Mouse (Mus musculus) liver, postnatal 0 days (tissue): Measurements from ENCODE around the gene Rel. TPM values are rescaled to one million over a fixed set of nuclear protein-coding genes. Genes with fewer than 3 reads are reported as not detected.
A peak's percentile ranks its signal among the peaks of the same experiment; 100 is the strongest.

ENCODE experiments used
- ATAC-seq: fragments of 200-750 bp; cut with Nextera tagmentation; 2 replicates; pipeline ENCODE4 v1.8.0; 2017; ENCODE audit warnings: mild to moderate bottlenecking, moderate library complexity
- DNase-seq: peaks from one replicate; pipeline ENCODE4 v3.0.0-alpha.2; 2016
- H3K27ac ChIP-seq: fragments of 300-500 bp; sonication (generic); 2 replicates; pipeline ENCODE4 v1.5.1; 2014; ENCODE audit warnings: antibody characterized with exemption, moderate library complexity, mild to moderate bottlenecking, low read depth
- H3K27me3 ChIP-seq: fragments of 300-500 bp; sonication (generic); 2 replicates; pipeline ENCODE4 v1.6.1; 2014; ENCODE audit warnings: low read length, control low read depth, mixed read lengths; ENCODE audit not compliant: insufficient read depth
- H3K36me3 ChIP-seq: fragments of 300-500 bp; sonication (generic); replicated peaks from 2 replicates; pipeline ENCODE4 v1.6.1; 2014; ENCODE audit warnings: mild to moderate bottlenecking, control low read depth, low read length, moderate library complexity, mixed read lengths; ENCODE audit not compliant: insufficient read depth
- H3K4me1 ChIP-seq: fragments of 300-500 bp; sonication (generic); 2 replicates; pipeline ENCODE4 v1.6.1; 2014; ENCODE audit warnings: antibody characterized with exemption, mild to moderate bottlenecking, control low read depth; ENCODE audit not compliant: insufficient read depth
- H3K4me2 ChIP-seq: fragments of 300-500 bp; sonication (generic); 2 replicates; pipeline ENCODE4 v1.6.1; 2014; ENCODE audit warnings: low read depth, mild to moderate bottlenecking, low read length, moderate library complexity, mixed read lengths
- H3K4me3 ChIP-seq: fragments of 300-500 bp; sonication (generic); 2 replicates; pipeline ENCODE4 v1.5.1; 2014; ENCODE audit warnings: low read depth, low read length
- H3K9ac ChIP-seq: fragments of 300-500 bp; sonication (generic); replicated peaks from 2 replicates; pipeline ENCODE4 v1.6.1; 2014; ENCODE audit warnings: mild to moderate bottlenecking, moderate library complexity
- H3K9me3 ChIP-seq: fragments of 300-500 bp; sonication (generic); 2 replicates; pipeline ENCODE4 v1.6.1; 2016; ENCODE audit warnings: mild to moderate bottlenecking, control low read depth, low read length, mixed read lengths
- CTCF ChIP-seq: sonication (generic); IDR thresholded peaks from 2 replicates; pipeline ENCODE4 v1.5.1; 2016; ENCODE audit warnings: antibody characterized with exemption, low read depth
- EP300 ChIP-seq: IDR thresholded peaks from 2 replicates; pipeline ENCODE4 v1.6.1; 2016; ENCODE audit warnings: antibody characterized with exemption, low read depth, mild to moderate bottlenecking
- WGBS: fragments of 180-500 bp; shearing (Covaris S2); extraction: QIAGEN DNeasy Blood & Tissue Kit; methylation state at CpG from one replicate; pipeline ENCODE4 v1.1.7; 2014; ENCODE audit not compliant: insufficient replicate concordance; 5-methylcytosine and 5-hydroxymethylcytosine counted together
- polyA plus RNA-seq: library from polyadenylated mRNA; unstranded; fragments of >200 nt; fragmentation: Nextera tagmentation; extraction: Ambion mirVana; gene quantifications from 2 replicates; pipeline ENCODE4 v1.2.1, GENCODE M21; 2015

Gene Rel
- polyA plus RNA-seq, 1 experiment from 2014 or later, result 0.89 TPM

DNA sequence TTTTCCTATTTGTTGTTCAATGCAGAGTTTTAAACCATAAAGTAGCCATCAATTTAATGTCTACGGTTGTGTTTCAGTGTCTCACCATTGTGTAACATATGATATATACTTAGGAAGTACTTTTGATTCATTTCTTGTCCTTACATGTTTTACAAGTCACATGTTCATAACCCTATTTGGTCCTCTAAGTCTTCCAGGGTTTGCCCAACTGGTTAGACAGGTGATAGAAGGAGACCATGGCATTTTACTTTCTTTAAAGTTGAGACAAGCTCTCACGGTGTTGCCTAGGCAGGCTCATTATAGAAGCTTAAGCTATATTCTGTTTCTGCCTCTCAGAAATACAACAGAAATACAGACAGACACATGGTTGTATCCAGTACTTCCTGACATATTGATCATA is 44.9 kb downstream of the Rel start:
- no peak overlapping the region for H3K27ac ChIP-seq
- H3K4me1 ChIP-seq, result no peaks in the 10 kb centered on the region
- ATAC-seq, result no peak
- H3K36me3 ChIP-seq, result peaks cover 29% of the 10 kb centered on the region
- TF ChIP-seq EP300 (no peak), CTCF (no peak)
- H3K4me2 ChIP-seq, result no peak overlapping the region
- no peak for DNase-seq
- no peak overlapping the region for H3K9ac ChIP-seq
- no peaks in the 10 kb centered on the region for H3K27me3 ChIP-seq
- WGBS, result 93% methylated on average over 2 of the region's 2 CpGs
- H3K4me3 ChIP-seq, result no peak overlapping the region
- H3K9me3 ChIP-seq, result no peaks in the 10 kb centered on the region

DNA sequence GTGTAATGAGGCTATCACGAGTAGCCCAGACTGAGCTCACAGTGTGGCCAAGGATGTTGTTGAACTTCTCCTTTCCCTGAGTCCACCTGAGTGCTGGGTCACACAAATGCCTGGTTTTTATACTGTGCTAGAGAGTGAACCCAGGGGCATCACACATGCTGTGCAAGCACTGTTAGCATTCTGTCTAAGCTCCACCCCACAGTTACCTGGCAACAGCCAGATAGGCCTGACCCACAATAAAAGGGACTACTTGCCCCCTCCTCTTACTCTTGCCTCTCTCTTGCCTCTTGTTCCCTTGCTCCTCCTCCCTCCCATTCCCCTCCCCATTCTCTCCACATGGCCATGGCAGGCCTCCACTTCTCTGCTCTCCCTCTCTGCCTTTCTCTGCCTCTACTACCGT is 48.4 kb downstream of the Rel start:
- Histone ChIP-seq H3K4me2 (no peak overlapping the region), H3K4me1 (no peaks in the 10 kb centered on the region), H3K9me3 (no peaks in the 10 kb centered on the region), H3K27me3 (no peaks in the 10 kb centered on the region), H3K36me3 (peaks cover 40% of the 10 kb centered on the region), H3K4me3 (no peak overlapping the region), H3K27ac (no peak overlapping the region), H3K9ac (no peak overlapping the region)
- whole genome bisulfite sequencing, result 56% methylated on average over 2 of the region's 2 CpGs
- no peak for DNase-seq
- no peak for ATAC-seq
- TF ChIP-seq EP300 (no peak), CTCF (no peak)

DNA sequence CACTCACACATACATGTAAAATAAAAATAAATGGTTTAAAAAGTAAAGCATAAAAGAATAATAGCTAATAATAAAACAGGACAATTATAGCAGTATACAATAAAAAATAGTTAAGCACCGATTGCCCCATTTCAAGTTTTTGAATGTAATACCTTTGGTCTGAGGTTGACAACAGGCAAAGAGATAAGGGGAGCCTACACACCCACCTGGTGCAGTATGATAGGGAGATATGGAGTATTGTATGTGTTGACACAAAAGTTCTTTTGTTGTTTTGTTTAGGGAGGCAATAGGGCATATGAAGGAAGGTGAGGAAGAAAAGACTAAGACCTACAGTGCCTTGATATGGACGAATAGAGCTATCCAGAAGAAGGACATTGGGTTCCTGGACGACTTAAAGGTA is 50.9 kb downstream of the Rel start:
- Histone ChIP-seq H3K9ac (no peak overlapping the region), H3K4me2 (no peak overlapping the region), H3K9me3 (no peaks in the 10 kb centered on the region), H3K4me3 (no peak overlapping the region), H3K36me3 (peaks cover 41% of the 10 kb centered on the region), H3K4me1 (no peaks in the 10 kb centered on the region), H3K27me3 (no peaks in the 10 kb centered on the region), H3K27ac (no peak overlapping the region)
- no peak for TF ChIP-seq EP300
- TF ChIP-seq CTCF, result no peak
- 73% methylated on average over 3 of the region's 3 CpGs for WGBS
- ATAC-seq (no peak), DNase-seq (no peak)

DNA sequence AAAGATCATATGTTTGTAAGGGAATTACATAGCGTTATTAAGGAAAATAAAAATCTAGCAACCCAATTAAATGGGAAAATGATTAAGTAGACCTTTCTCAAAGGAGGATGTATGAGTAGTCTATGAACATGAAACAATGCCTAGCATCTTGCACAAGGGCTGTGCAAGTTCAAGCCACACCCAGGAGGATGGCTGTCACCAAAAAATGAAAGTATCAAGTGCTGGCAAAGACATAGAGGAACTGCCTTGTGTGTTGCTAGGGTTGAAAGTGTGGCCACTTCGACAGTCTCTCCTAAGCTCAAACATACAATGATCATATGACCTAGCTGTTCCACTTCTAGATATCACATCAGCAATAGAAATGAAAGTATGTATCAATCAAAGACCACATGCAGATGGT is 51.9 kb downstream of the Rel start:
- no peaks in the 10 kb centered on the region for H3K9me3 ChIP-seq
- no peak for TF ChIP-seq EP300
- WGBS, result 79% methylated on average over 2 of the region's 2 CpGs
- no peak overlapping the region for H3K27ac ChIP-seq
- no peaks in the 10 kb centered on the region for H3K27me3 ChIP-seq
- H3K9ac ChIP-seq, result no peak overlapping the region
- peaks cover 47% of the 10 kb centered on the region for H3K36me3 ChIP-seq
- H3K4me3 ChIP-seq, result no peak overlapping the region
- no peaks in the 10 kb centered on the region for H3K4me1 ChIP-seq
- ATAC-seq (no peak), DNase-seq (no peak)
- no peak overlapping the region for H3K4me2 ChIP-seq

DNA sequence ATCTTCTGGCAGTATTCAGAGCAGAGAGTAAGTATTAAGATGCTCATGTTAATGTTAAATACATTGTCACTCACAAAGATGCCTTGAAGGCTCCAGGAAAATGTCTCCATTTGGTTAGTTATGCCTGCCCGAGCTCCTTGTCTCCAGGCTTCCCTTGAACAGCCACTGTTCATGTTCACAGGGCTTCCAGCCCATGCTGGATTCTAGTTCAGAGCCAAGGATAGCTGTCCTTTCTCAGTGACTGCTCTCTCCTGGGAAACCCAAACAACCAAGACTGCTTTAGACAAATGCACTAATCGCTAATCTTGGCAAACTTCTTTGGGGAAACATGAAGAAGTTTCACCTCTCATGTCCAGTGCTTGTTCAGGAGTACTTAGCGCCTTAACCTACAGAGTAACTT is 58.5 kb downstream of the Rel start:
- Histone ChIP-seq H3K36me3 (peaks cover 51% of the 10 kb centered on the region), H3K4me2 (no peak overlapping the region), H3K27ac (no peak overlapping the region), H3K9me3 (no peaks in the 10 kb centered on the region), H3K4me3 (no peak overlapping the region), H3K4me1 (no peaks in the 10 kb centered on the region), H3K27me3 (no peaks in the 10 kb centered on the region), H3K9ac (no peak overlapping the region)
- WGBS, result 87% methylated on average over 3 of the region's 3 CpGs
- no peak for TF ChIP-seq CTCF
- no peak for TF ChIP-seq EP300
- no peak for DNase-seq
- no peak for ATAC-seq

DNA sequence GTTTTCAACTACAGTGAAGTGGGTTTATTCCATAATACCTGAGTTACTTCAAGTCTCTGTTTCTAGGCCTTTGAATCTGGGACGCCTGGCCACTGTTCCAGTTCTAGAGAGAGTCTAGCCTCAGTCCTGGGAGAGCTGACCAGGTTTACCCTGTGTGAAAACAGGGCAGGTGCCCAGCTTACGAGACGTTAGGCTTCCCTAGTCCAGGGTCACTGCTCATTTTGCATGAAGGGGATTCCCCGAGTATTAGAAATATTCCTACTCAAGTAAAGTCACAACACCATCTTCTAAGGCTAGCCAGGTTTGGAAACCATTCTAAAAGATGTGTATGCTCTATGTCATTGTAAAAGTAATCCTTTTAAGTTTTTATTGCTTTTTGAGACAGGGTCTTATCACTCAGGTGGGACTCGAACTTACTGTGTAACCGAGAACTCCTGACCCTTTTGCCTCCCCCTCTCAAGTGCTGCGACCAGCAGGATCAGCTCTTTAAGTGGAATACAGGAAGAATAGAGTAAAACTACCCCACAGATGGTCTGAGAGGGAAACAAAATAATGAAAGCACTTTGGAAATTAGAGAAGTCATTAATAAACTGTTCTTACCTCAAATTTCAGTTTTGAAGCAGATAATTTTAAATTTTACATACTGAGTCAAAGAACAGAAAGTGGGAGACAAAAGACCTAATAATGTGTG is 66.0 kb downstream of the Rel start:
- Histone ChIP-seq H3K4me3 (no peak overlapping the region), H3K9me3 (no peaks in the 10 kb centered on the region), H3K36me3 (peaks cover 19% of the 10 kb centered on the region), H3K9ac (no peak overlapping the region), H3K4me1 (no peaks in the 10 kb centered on the region), H3K27ac (no peak overlapping the region), H3K4me2 (no peak overlapping the region), H3K27me3 (no peaks in the 10 kb centered on the region)
- no peak for DNase-seq
- TF ChIP-seq EP300, result no peak
- 80% methylated on average over 7 of the region's 7 CpGs for WGBS
- ATAC-seq, result no peak

DNA sequence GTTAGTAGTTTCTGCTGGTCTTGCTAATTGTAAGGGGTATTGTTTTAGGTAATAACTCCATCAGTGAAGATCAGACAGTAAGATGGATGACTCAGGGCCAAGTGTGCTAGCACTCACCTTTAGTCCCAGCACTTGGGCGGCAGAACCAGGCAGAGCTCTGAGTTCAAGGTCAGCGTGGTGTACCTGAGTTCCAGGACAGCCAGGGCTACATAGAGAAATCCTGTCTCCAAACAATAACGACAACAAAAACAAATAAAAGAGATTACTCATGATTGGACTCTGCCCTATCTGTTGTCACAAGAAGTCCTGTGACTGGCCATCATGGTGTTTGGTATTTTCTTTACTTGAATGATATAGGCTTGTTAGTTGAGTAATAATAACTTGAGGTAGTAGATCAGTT is 68.9 kb downstream of the Rel start:
- Histone ChIP-seq H3K4me3 (no peak overlapping the region), H3K27me3 (no peaks in the 10 kb centered on the region), H3K9ac (no peak overlapping the region), H3K4me1 (peaks cover 5% of the 10 kb centered on the region; the same call in 1 of the 2 replicates), H3K4me2 (no peak overlapping the region), H3K9me3 (no peaks in the 10 kb centered on the region), H3K36me3 (0 out of 2 replicates have a peak, but pooled peaks cover 2% of the 10 kb centered on the region), H3K27ac (no peak overlapping the region)
- 81% methylated on average over 3 of the region's 3 CpGs for WGBS
- DNase-seq, result no peak
- TF ChIP-seq CTCF (no peak), EP300 (no peak)
- ATAC-seq, result peak; percentile 45; the same call in 1 of the 2 replicates
